Mouse (Mus musculus) effector memory CD4-positive, alpha-beta T cell, adult 5 months (primary cell): ENCODE data around the gene Mpst. TPM values are rescaled to one million over a fixed set of nuclear protein-coding genes. Genes with fewer than 3 reads are reported as not detected.

Source experiments
- polyA plus RNA-seq: library from polyadenylated mRNA; unstranded; fragments of 100-300 nt; shearing (Covaris generic); gene quantifications from one replicate; pipeline ENCODE4 v1.2.1, GENCODE M21; 2017

The Mpst gene
- polyA plus RNA-seq, result 5.0 TPM

DNA sequence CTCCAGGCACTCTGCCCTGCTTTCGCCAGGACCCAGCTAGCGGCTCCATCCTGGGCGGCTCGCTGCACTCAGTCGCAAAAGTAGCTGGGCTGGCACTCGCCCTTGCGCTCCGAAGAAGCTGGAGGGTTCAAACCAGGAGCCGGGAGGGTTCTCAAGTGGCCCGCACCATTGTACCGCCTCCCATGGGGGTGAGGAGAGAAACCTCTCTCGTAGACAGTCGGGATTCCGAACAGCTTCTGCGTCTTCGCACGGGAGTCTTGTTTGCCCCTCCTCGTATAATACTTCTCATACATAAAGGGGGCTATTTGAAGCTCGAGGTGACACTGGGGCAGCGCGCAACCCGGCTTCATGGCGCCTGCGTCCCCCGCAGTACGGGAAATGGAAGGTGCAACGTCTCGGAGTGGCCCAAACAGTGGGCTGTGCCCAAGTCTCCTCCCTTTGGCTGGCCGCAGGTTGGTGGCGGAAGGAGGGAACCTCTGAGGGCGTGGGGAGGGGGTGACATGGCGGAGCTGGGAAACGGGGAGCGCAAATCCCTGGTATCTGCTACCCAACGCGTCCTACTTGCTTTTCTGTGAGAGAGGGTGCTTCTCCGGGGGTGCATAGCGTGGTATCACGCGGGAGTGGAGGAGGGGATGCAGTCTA is at the start of gene Mpst:
Gene Mpst, plus strand, starts transcription at position 124 of the 642 bp plus-strand sequence.

DNA sequence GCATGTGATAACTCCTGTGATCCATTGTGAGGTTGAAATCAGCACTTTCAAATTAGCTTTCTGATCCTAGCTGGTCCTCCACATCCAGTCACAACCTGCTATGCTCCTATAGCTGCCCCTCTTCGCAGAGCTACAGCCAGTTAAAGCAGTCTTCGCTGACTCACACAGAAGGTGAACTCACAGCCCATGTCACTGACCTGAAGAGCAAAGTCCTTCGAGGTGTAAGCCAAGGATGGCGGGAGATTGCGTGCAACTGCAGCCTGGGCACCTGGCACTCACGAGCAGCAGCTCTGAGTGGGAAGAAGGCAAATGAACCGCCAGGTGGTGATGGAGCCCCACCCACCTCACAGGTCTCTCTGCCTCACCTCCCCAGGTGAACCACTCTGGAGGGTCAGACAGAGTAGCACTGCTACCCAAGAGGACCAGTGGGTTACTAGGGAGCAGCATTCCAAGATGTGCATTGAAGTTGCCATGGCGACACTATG is 10.7 kb upstream of the Mpst start, which contains the start of gene Tex33:
Gene Tex33, minus strand, starts transcription at position 435 of the 485 bp plus-strand sequence.

DNA sequence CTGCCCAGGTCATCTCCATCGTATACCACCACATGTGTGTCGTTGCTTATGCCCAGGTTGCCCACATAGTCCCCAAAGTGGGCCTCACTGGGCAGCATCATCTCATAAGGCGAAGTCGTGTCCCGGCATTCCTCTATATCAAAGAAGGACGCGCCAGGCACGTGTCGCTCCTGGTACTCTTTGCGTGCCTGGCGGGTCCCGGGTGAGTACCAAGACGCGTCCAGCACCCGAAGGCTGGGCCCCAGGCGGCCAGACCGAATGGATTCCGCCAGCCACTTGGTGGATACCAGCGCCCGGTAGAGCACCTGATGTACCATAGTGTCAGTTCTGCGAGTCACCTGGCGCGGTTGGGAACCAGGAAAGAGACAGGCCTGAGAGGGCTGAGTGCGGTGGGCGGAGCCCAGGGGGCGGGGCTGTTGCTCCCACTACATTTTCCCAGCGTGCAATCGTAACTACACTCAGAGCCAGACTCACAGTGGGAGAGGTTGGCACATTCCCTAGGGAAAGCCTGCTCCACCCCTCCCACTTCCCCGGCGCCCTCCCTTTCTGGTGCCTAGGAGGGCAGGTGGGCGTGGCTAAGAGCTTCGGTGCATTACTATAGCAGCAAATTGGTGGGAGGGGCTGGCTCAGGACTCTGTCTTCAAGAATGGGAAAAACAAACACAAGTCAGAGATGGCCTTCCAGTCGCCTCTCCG is 552 bp upstream of the Mpst start, which contains the start of gene Tst:
Gene Tst, minus strand, starts transcription at position 391 of the 695 bp plus-strand sequence.

DNA sequence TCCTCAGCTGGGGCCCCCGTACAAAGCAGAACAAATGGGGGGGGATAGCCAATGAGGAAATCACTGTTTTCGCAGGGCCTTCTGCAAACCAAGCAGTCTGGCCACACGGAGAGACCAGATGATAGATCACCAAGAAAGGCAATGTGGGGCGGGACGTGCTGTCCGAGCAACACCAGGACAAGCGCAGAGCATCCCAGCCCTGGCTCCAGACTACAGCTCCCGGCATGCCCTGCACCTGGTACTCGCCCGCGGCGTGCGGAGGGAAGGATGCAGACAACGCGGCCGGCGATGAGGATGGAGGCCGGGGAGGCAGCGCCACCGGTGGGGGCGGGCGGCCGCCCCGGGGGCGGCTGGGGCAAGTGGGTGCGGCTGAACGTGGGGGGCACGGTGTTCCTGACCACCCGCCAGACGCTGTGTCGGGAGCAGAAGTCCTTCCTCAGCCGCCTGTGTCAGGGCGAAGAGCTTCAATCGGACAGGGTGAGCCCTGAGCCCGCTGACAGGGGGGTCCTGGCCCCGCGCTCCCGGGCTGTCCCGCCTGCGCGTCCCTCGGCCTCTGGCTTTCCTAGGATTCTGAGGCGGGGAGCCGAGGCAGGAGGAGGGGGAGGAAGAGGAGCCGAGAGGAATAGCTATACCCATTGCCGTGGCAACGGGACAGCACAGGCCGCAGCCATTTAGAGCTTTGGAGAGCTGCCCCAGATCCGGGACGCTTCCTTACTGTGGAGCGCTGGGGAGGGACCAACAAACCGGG is 22.3 kb downstream of the Mpst start, which contains the start of gene Kctd17:
Gene Kctd17, plus strand, starts transcription at position 174 of the 748 bp plus-strand sequence.

Other genes with a start within 250 kb of the Mpst start
- gene Ift27, start 232.3 kb upstream of the Mpst start, polyA plus RNA-seq, result 40.1 TPM
- not detected for gene Pvalb, start 200.0 kb upstream of the Mpst start, polyA plus RNA-seq
- 94.7 TPM for gene Ncf4, start 161.6 kb upstream of the Mpst start, polyA plus RNA-seq
- not detected for gene Csf2rb2, start 100.7 kb upstream of the Mpst start, polyA plus RNA-seq
- not detected for gene Csf2rb, start 80.7 kb upstream of the Mpst start, polyA plus RNA-seq
- not detected for gene Tex33, start 10.5 kb upstream of the Mpst start, polyA plus RNA-seq
- gene Tst, start 509 bp upstream of the Mpst start, polyA plus RNA-seq, result 0.36 TPM
- 16.4 TPM for gene Kctd17, start 22.1 kb downstream of the Mpst start, polyA plus RNA-seq
- not detected for gene Tmprss6, start 62.2 kb downstream of the Mpst start, polyA plus RNA-seq
- gene Il2rb, start 88.9 kb downstream of the Mpst start, polyA plus RNA-seq, result 461 TPM
- gene C1qtnf6, start 125.0 kb downstream of the Mpst start, polyA plus RNA-seq, result 0.85 TPM
- gene Sstr3, start 138.3 kb downstream of the Mpst start, polyA plus RNA-seq, result not detected
- 1,705 TPM for gene Rac2, start 166.4 kb downstream of the Mpst start, polyA plus RNA-seq
- 224 TPM for gene Cyth4, start 190.6 kb downstream of the Mpst start, polyA plus RNA-seq